Mouse (Mus musculus) bone marrow macrophage, adult 2 months (primary cell): Measurements from ENCODE around the gene Tardbp. TPM values are rescaled to one million over a fixed set of nuclear protein-coding genes. Genes with fewer than 3 reads are reported as not detected.

ENCODE experiments used
- H3K27ac ChIP-seq: 2 replicates; pipeline ENCODE4 v1.5.1; 2012; ENCODE audit warnings: low read depth, low read length; ENCODE audit not compliant: insufficient read depth
- H3K4me1 ChIP-seq: 2 replicates; pipeline ENCODE4 v1.6.1; 2012; ENCODE audit warnings: low read length; ENCODE audit not compliant: control insufficient read depth, insufficient read depth
- H3K4me3 ChIP-seq: 2 replicates; pipeline ENCODE4 v1.5.1; 2012; ENCODE audit warnings: mild to moderate bottlenecking, low read length, moderate library complexity; ENCODE audit not compliant: insufficient read depth
- CTCF ChIP-seq: IDR thresholded peaks from 2 replicates; pipeline ENCODE4 v1.5.1; 2012; ENCODE audit warnings: low read depth, mild to moderate bottlenecking, low read length, moderate library complexity
- POLR2A ChIP-seq: IDR thresholded peaks from 2 replicates; pipeline ENCODE4 v1.6.1; 2012; ENCODE audit warnings: mild to moderate bottlenecking, low read depth, low read length, borderline replicate concordance
- polyA plus RNA-seq: library from polyadenylated mRNA; stranded (reverse); fragments of >200 nt; gene quantifications from 2 replicates; pipeline ENCODE4 v1.2.4, GENCODE M21; 2012; ENCODE audit not compliant: missing spikeins, insufficient read depth, insufficient read length

Gene Tardbp
- polyA plus RNA-seq, 1 experiment, result 180 TPM

DNA sequence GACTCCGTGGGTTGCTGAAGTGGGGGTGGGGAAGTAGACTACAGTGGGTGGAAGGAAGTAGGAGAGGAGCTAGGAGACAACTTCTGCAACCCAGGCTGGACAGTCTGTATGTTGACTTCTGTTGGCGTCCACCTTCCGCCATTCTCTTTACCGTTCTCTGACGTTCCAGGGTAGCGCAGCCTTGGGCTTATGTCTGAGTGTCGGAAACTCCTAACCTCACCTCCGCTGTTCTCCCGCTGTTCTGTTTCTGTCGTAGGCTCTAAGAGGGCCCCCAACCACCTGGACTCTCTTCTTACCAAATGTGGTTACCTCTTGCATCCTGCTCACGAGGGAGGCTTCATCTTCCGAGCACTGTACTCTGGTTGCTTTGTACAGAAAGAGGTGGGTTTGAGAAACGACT is 31.0 kb upstream of the Tardbp start:
- Histone ChIP-seq H3K4me3 (no peak overlapping the region), H3K27ac (no peak overlapping the region), H3K4me1 (peaks cover 37% of the 10 kb centered on the region)
- no peak for TF ChIP-seq CTCF
- no peak for TF ChIP-seq POLR2A

DNA sequence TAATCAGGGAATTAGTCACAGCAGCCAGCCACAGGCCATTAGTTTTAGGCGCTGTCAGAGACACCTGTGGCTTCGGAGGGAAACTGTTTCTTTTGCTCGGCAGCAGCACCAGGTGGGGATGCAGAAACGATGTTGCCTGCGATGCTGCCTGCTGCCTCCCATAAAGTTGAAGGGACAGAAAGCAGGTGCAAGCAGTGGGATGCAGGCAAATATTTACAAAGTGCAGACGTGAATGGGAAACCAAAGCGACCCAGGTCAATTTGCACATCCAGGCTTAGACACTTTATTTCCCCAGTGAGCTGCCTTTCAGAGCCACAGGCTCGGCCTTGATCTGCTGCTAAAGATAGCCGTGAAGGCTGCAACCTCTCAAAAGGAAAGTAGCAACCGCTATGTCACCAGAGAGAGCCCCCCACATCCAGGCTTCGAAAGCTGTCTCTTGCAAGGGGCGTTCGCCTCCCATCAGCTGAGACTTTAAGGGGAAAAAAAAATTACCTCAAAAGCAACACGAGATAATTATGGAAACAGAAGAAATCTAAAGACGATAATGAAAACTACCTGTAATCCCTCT is 30.0 kb upstream of the Tardbp start:
- no peak overlapping the region for H3K4me3 ChIP-seq
- H3K27ac ChIP-seq, result no peak overlapping the region
- H3K4me1 ChIP-seq, result peaks cover 31% of the 10 kb centered on the region

DNA sequence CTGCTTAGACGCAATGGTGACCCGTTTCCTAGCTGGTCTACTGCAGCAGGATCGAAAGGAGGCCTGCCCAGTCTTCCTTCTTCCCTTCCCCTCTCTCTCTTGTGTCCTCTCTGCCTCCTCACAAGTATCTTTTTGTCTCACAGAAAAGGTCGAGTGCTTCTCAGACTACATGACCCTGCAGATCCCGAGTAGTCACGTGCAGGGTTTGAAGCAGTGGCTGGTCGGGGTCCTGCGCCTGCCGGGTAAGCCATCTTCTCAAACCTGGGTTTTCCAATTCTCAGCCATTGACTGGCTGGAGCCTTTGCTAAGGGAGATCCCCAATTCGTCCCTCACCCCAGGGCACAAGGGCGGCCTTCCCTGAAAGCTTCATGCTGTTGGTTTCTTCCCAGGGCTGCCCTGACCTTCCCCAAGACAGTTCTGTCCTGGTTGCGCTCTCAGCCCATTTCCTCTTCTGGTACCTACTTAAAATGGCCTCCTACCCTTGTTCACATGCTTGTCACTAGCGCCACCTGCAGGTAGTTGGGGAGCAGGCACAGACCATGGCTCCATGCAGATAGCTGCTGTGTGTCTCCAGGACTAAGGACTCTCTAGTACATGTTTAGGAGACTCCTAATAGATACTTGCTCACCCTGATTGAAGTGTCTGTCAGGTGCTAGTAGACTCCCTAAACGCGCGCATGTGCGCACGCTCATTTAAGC is 28.0 kb upstream of the Tardbp start:
- no peak overlapping the region for H3K4me3 ChIP-seq
- H3K27ac ChIP-seq, result peak overlapping the region; percentile 45; the same call in 1 of the 2 replicates
- H3K4me1 ChIP-seq, result peaks cover 31% of the 10 kb centered on the region
- no peak for TF ChIP-seq POLR2A
- peak; percentile 48 for TF ChIP-seq CTCF

More for the DNA sequence above, 30.0 kb upstream of the Tardbp start:
- no peak for TF ChIP-seq POLR2A
- TF ChIP-seq CTCF, result no peak

DNA sequence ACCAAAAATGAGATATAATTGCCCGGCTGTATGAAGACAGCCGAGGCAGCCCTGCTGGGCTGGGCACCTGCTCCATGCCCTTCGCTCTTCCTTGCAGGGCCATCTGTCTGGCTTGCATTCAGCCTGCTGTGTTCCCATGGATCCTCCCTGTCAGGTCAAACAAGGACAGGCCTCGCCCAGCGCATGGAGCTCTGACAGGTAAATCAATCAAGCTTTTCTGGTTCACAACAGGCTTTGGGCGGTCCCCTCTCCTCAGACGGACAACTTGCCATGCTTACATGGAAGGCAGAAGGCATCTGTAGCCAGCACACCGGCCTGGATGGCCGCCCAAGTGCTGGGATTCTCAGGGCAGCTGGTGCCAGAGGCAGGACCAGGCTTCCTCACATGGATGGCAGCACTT is 24.2 kb upstream of the Tardbp start:
- TF ChIP-seq POLR2A, result no peak
- TF ChIP-seq CTCF, result no peak
- Histone ChIP-seq H3K27ac (no peak overlapping the region), H3K4me3 (no peak overlapping the region), H3K4me1 (peaks cover 18% of the 10 kb centered on the region)

DNA sequence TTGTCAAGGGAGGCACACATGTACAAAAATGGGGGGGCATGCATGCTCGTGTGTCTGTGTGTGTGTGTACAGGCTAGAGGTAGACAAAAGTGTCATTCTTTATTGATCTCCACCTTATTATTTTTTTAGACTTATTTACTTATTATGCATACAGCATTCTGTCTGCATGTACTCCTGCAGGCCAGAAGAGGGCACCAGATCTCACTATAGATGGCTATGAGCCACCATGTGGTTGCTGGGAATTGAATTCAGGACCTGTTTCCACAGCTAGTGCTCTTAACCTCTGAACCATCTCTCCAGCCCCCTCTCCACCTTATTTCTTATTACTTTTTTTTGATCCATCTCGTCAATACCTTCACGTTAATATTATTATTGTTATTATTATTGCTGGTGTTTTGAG is 22.5 kb upstream of the Tardbp start:
- Histone ChIP-seq H3K27ac (no peak overlapping the region), H3K4me1 (peaks cover 4% of the 10 kb centered on the region; the same call in 1 of the 2 replicates), H3K4me3 (no peak overlapping the region)
- TF ChIP-seq POLR2A, result no peak

DNA sequence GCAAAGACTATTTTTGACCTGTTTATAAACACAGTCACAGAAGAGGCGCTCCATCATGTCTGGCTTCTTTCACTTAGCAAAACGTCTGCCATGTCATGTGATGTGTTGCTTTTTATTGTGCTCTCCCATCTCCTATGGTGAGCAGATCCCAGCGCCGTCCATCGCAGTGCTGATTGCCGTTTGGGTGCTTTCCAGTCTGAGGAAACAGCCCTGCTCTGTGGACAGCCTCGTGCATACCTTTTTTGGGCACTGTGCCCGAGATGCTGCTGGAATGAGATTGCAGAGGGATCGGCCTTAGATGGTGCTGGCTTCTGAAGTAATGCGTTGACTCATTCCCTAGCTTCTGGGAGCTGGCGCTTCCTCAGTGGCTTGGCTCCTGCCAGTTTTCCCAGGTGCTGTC is 19.8 kb upstream of the Tardbp start:
- no peak for TF ChIP-seq CTCF
- no peak for TF ChIP-seq POLR2A
- Histone ChIP-seq H3K27ac (no peak overlapping the region), H3K4me1 (peaks cover 4% of the 10 kb centered on the region; the same call in 1 of the 2 replicates), H3K4me3 (peak overlapping the region; percentile 25; the same call in 1 of the 2 replicates)

DNA sequence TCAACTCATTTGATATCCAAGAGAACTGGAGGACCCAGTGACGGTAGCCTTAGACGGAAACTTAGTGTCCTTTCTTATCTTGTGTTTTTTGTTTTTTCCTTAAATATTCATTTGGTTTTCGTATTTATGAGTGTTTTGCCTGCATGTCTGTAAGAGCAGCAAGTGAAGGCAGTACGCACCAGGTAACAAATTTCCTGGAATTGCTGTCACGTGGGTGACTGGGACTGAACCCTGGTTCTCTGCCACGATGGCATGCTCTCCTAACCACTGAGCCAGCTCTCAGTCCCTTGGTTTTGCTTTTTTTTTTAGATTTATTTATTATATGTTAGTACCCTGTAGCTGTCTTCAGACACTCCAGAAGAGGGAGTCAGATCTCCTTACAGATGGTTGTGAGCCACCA is 18.1 kb upstream of the Tardbp start:
- TF ChIP-seq CTCF (no peak), POLR2A (no peak)
- Histone ChIP-seq H3K4me1 (peaks cover 4% of the 10 kb centered on the region; the same call in 1 of the 2 replicates), H3K27ac (no peak overlapping the region), H3K4me3 (no peak overlapping the region)

DNA sequence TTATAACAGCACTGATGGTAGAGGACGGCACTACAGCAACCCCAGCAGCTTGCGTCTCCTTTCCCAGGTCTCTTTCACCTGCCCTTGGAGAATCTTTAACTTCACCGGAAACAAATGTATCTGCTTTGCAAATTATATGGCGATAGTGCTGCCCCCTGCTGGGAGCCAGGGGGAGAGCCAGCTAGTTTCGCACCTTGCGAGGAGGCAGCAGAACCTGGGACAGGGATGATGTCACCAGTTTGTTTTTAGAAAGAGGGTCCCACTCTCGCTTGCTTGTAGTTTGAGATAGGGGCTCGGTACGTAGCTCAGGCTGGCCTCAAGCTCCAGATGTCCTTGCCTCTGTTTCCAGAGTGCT is 17.3 kb upstream of the Tardbp start:
- no peak for TF ChIP-seq POLR2A
- peak; percentile 89 for TF ChIP-seq CTCF
- Histone ChIP-seq H3K4me3 (no peak overlapping the region), H3K27ac (no peak overlapping the region), H3K4me1 (peaks cover 4% of the 10 kb centered on the region; the same call in 1 of the 2 replicates)

DNA sequence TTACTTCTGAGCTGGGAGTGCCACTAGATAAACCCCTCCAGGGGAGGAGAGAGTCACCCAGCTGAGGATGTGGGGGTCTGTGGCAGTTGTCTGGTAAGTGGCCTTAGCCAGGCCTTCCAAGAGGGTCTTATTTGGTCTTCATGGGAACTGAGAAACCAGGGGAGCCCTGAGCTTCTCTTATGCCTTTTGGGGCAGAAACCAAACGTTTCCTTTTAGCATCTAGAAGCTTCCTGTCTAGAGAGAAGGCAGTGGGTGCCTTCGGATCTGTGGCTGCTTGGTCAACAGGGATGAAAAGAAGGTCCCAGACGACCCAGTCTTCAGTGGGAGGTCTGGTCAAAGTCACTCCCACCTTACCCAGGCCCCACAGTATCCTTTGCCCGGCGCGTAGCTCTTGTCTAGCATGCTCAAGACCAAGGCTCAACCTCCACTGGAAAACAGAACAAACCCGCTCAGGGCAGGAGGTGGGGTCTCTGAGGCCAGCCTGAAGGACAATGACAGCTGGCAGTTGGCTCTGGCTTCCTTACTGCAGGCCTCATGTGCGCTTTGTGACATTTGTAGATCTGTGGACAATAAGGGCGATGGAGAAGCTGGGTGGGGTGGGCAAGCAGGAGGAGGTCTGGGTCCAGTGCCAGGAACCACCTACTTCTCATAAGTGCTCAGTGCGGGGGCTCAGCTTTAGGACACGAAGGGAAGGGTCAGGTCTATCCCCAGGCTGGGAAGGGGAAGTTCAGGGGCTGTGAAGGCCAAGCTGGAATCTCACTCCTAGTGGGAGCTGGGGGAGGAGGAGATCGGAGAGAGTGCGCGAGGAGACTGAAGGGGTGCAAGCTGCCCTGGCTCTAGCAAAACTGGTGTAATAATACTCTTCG is 16.7 kb upstream of the Tardbp start, which contains the start of gene Gm572:
Gm572 (plus strand) TSS at position 27 of the 866 bp plus-strand sequence.
- Histone ChIP-seq H3K27ac (no peak within 1 kb of the TSS), H3K4me1 (peaks cover 4% of the 10 kb centered on the region; the same call in 1 of the 2 replicates), H3K4me3 (no peak within 1 kb of the TSS)
- TF ChIP-seq POLR2A (no peak), CTCF (no peak)

DNA sequence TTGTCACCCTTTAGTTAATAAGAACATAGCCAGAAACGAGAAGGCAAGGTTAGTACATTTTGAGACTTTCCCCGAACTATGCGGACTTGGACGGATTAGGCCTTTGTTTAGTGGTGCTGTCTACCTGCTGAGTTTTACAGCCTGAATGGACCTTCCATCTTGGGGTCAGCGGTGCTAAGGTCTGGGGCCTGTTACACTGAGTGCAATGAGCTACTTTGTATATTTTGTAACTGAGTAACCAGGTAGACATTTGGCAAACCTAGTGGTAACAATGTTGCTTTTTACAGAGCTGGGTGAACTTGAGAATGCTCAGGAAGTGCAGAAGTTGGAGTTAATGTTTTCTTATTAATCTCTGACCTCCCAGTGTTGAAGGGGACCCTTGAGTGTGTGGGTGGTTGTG is 14.3 kb upstream of the Tardbp start:
- no peaks in the 10 kb centered on the region for H3K4me1 ChIP-seq
- TF ChIP-seq POLR2A (no peak), CTCF (no peak)
- H3K4me3 ChIP-seq, result no peak overlapping the region
- no peak overlapping the region for H3K27ac ChIP-seq
